Mouse (Mus musculus) liver, embryonic 18 days (tissue): ENCODE results near the gene Gm49322. TPM values are rescaled to one million over a fixed set of nuclear protein-coding genes. Genes with fewer than 3 reads are reported as not detected.

Source experiments
- polyA plus RNA-seq: library from polyadenylated mRNA; depleted of rRNA; stranded (reverse); fragments of >200 nt; gene quantifications from 2 replicates; pipeline ENCODE4 v1.2.3, GENCODE M21; 2012; rRNA removed

Gm49322 gene
- 0.74 and 0.80 TPM in 2 replicates for polyA plus RNA-seq

GRCm38 (mm10) chr10:80605721-80606120 is at the start of gene Gm49322:
Gene Gm49322 (plus strand): TSS chr10:80606021.

GRCm38 (mm10) chr10:80561116-80561944 is 44.5 kb upstream of the Gm49322 start, which contains the start of gene Rexo1:
Gene Rexo1 (minus strand): TSS chr10:80561560.

GRCm38 (mm10) chr10:80577195-80578130 is 28.4 kb upstream of the Gm49322 start, which contains the start of gene Klf16:
Gene Klf16 (minus strand): TSS chr10:80577321.

DNA sequence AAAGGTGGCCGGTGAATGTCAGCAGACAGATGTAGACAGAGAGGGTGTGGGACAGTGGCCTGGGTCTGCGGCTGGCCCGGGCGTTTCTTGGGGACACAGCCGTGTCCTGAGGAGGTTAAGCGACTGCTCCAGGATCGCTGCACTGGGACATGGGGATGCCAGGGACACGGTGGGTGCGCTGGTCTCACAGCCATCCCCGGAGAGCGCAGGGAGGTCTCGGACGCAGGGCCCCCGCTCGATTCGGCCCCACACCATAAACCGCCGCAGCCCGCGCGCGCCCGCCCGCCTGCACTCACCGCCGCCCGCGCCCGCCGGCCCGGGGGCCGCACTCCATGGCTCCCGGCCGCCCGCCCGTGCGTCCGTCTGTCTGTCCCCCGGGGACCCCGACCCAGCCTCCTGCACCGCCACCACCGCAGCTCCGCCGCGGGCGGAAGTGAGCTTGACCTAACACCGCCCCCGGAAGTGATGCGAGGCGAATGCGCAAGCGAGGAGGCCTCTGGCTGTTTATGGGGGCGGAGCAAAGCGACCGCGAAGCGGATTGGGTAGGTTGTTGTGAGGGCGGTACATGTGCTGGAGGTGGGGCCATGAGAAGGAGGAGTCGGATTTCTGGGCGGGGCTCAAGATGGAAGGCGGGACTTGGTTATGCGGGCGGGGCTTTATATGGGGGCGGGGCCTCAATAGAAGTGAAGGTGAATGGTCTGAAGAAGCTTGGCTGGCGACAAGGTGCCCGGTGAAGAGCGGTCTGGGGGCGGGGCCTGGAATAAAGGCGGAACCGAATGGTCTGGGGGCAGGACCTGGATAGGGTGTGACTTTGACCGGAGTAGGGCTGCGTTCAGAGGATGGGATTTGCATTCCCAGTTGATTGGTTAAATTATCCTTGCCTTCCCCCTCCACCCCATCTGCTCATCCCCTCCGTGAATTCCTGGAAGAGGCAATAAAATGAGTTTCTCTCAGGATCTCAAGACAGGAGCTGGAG is 15.7 kb upstream of the Gm49322 start, which contains the start of gene Abhd17a:
Gene Abhd17a, minus strand, starts transcription at position 463 of the 976 bp plus-strand sequence.

DNA sequence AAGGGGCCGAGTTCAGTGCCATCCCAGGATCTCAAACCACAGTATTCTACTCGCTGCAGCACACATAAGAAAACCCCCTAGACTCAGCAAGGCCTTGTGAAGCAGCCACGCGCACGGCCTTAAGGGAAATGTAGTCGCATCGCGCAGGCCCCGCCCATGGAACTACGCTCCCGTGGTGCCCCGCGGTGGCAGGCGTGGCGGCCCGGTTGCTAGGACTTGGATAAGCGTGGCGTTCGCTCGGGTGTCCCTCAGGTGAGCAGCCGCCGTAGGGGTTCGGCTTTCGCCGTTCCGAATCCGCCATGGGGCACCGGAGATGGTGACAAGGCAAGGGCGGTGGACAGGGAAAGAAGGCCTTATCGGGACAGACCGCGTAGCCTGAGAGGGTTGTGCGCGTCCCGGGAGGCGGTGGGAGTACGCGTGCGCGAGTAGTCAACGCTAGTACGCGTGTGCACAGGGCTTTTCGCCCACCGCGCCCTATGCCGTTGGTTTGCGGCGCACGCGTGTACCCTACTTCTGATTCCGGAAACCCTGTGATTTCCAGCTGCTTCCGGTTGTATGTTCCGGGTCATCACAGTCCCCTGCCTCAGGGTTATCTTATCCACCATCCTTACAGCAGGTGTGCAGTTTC is 3.0 kb upstream of the Gm49322 start, which contains the start of the genes Scamp4 and Adat3:
Gene Scamp4, plus strand, starts transcription at position 175 of the 628 bp plus-strand sequence.
Gene Adat3, plus strand, starts transcription at position 183 of the 628 bp plus-strand sequence.

GRCm38 (mm10) chr10:80622661-80623456 is 17.0 kb downstream of the Gm49322 start, which contains the start of gene Csnk1g2:
Gene Csnk1g2 (plus strand): TSS chr10:80622838.

DNA sequence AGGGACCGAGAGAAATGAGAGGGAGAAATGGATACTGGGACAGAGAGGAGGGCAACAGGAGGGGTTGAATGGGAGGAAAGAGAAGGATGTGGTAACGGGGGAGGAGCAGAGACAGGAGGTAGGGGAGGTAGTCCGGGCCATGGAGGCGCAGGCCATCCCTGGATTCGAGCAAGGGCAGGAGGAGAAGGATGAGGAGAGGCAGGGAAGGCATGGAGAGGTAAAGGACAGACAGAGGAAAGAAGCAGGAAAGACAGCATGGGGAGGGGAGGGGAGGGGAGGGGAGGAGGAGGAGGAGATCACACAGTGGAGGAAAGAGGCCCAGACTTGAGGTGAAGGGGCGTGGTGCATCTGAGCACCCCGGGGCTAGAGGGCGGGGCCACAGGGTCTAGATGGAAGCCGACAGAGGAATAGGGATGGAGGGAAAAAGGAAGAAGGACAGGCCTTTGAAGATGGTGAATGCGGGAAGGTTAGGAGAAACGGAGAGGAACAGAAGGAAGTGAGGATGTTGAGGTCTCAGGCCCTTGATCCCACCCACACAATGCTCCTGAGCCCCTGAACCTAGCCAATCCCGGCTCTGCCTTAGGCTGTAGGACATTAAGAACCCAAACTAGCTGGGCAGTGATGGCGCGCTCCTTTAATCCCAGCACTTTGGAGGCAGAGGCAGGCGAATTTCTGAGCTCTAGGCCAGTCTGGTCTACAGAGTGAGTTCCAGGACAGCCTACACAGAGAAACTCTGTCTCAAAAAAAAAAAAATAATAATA is 51.2 kb downstream of the Gm49322 start, which contains the start of gene Btbd2:
Gene Btbd2, minus strand, starts transcription at position 209 of the 761 bp plus-strand sequence.

Other genes starting within 250 kb of the Gm49322 start
- 0.42 and 0.46 TPM in 2 replicates for gene Plk5, start 249.6 kb upstream of the Gm49322 start, polyA plus RNA-seq
- 2.4 and 2.5 TPM in 2 replicates for gene Mex3d, start 218.4 kb upstream of the Gm49322 start, polyA plus RNA-seq
- gene Mbd3, start 206.5 kb upstream of the Gm49322 start, polyA plus RNA-seq: 54.7 and 60.4 TPM in 2 replicates
- gene Uqcr11, start 199.2 kb upstream of the Gm49322 start, polyA plus RNA-seq: 756 and 889 TPM in 2 replicates
- gene Tcf3, start 172.4 kb upstream of the Gm49322 start, polyA plus RNA-seq: 30.8 and 34.7 TPM in 2 replicates
- 0.01 TPM in 2 replicates for gene Onecut3, start 111.2 kb upstream of the Gm49322 start, polyA plus RNA-seq
- 0.01 TPM in 2 replicates for gene Atp8b3, start 66.9 kb upstream of the Gm49322 start, polyA plus RNA-seq
- 14.0 and 19.7 TPM in 2 replicates for gene Rexo1, start 44.5 kb upstream of the Gm49322 start, polyA plus RNA-seq
- 5.5 and 6.4 TPM in 2 replicates for gene Klf16, start 28.7 kb upstream of the Gm49322 start, polyA plus RNA-seq
- 39.9 and 40.7 TPM in 2 replicates for gene Abhd17a, start 15.7 kb upstream of the Gm49322 start, polyA plus RNA-seq
- 17.8 and 19.9 TPM in 2 replicates for gene Scamp4, start 3.1 kb upstream of the Gm49322 start, polyA plus RNA-seq
- gene Adat3, start 3.1 kb upstream of the Gm49322 start, polyA plus RNA-seq: 3.1 and 3.6 TPM in 2 replicates
- gene Csnk1g2, start 16.8 kb downstream of the Gm49322 start, polyA plus RNA-seq: 61.9 and 64.2 TPM in 2 replicates
- gene Btbd2, start 51.0 kb downstream of the Gm49322 start, polyA plus RNA-seq: 10.7 TPM in 2 replicates
- 42.1 and 45.1 TPM in 2 replicates for gene Mknk2, start 72.1 kb downstream of the Gm49322 start, polyA plus RNA-seq
- 12.3 and 13.5 TPM in 2 replicates for gene Mob3a, start 96.0 kb downstream of the Gm49322 start, polyA plus RNA-seq
- gene Izumo4, start 96.2 kb downstream of the Gm49322 start, polyA plus RNA-seq: 11.0 and 12.1 TPM in 2 replicates
- 26.6 and 31.1 TPM in 2 replicates for gene Ap3d1, start 136.2 kb downstream of the Gm49322 start, polyA plus RNA-seq
- gene Dot1l, start 149.2 kb downstream of the Gm49322 start, polyA plus RNA-seq: 4.8 and 5.8 TPM in 2 replicates
- gene Sf3a2, start 192.2 kb downstream of the Gm49322 start, polyA plus RNA-seq: 18.1 and 20.1 TPM in 2 replicates
- 33.7 and 36.1 TPM in 2 replicates for gene Plekhj1, start 192.6 kb downstream of the Gm49322 start, polyA plus RNA-seq
- gene Amh, start 199.2 kb downstream of the Gm49322 start, polyA plus RNA-seq: 0.19 and 0.23 TPM in 2 replicates
- gene Jsrp1, start 207.5 kb downstream of the Gm49322 start, polyA plus RNA-seq: 0.06 and 0.07 TPM in 2 replicates
- 573 TPM in 2 replicates for gene Oaz1, start 220.6 kb downstream of the Gm49322 start, polyA plus RNA-seq
- gene Lingo3, start 238.0 kb downstream of the Gm49322 start, polyA plus RNA-seq: 0.01 TPM in 1 of 2 replicates, not detected in the other
- 121 and 137 TPM in 2 replicates for gene Lsm7, start 249.2 kb downstream of the Gm49322 start, polyA plus RNA-seq
- gene Sppl2b, start 249.3 kb downstream of the Gm49322 start, polyA plus RNA-seq: 32.6 and 37.7 TPM in 2 replicates